Mouse (Mus musculus) layer of hippocampus, adult 2 months (tissue): Measurements from ENCODE around the gene Zfp719. TPM values are rescaled to one million over a fixed set of nuclear protein-coding genes. Genes with fewer than 3 reads are reported as not detected.
A peak's percentile ranks its signal among the peaks of the same experiment; 100 is the strongest.

Experiments used
- DNase-seq, 2 experiments: peaks; one replicate each; pipeline ENCODE4 v3.0.0; 2022; ENCODE audit warnings: low spot score in 2 of 2
- H3K27ac ChIP-seq: fragments of 200-600 bp; 2 replicates; pipeline ENCODE4 v1.8.1; 2022
- H3K4me3 ChIP-seq: fragments of 200-600 bp; 2 replicates; pipeline ENCODE4 v1.8.1; 2022; ENCODE audit warnings: mild to moderate bottlenecking
- CTCF ChIP-seq: fragments of 200-600 bp; conservative IDR thresholded peaks from 2 replicates; pipeline ENCODE4 v1.8.1; 2022; ENCODE audit warnings: antibody characterized with exemption, mild to moderate bottlenecking, moderate library complexity
- total RNA-seq, 2 experiments: library from RNA; stranded (reverse); gene quantifications; 2 replicates each; pipeline ENCODE4 v1.2.3; 2021

Gene Zfp719
- total RNA-seq, 2 experiments from 2014 or later = 19.5 to 19.8 TPM

- H3K4me3 ChIP-seq = peak overlapping the region; percentile 7; the same call in 1 of the 2 replicates
- no peak for TF ChIP-seq CTCF
Measured at GRCm38 (mm10) chr7:43623819-43624218, 44.4 kb downstream of the Zfp719 start.

GRCm38 (mm10) chr7:43625065-43625464 lies 45.7 kb downstream of the Zfp719 start:
- DNase-seq = no peak
- no peak for TF ChIP-seq CTCF

More at GRCm38 (mm10) chr7:43623819-43624218, 44.4 kb downstream of the Zfp719 start:
- H3K27ac ChIP-seq = no peak overlapping the region
- DNase-seq = no peak

GRCm38 (mm10) chr7:43625794-43626422 lies 46.5 kb downstream of the Zfp719 start:
- Histone ChIP-seq H3K4me3 (no peak overlapping the region), H3K27ac (no peak overlapping the region)
- TF ChIP-seq CTCF = no peak
- DNase-seq = no peak

More at GRCm38 (mm10) chr7:43625065-43625464, 45.7 kb downstream of the Zfp719 start:
- Histone ChIP-seq H3K27ac (no peak overlapping the region), H3K4me3 (no peak overlapping the region)

GRCm38 (mm10) chr7:43633940-43634339 lies 54.5 kb downstream of the Zfp719 start:
- Histone ChIP-seq H3K27ac (no peak overlapping the region), H3K4me3 (no peak overlapping the region)
- no peak for DNase-seq
- TF ChIP-seq CTCF = no peak

GRCm38 (mm10) chr7:43634500-43634899 lies 55.1 kb downstream of the Zfp719 start, which contains the start of gene Ceacam18:
Gene Ceacam18, plus strand, starts transcription at chr7:43634707.
- no peak within 1 kb of the TSS for H3K27ac ChIP-seq
- no peak within 1 kb of the TSS for H3K4me3 ChIP-seq
- DNase-seq = no peak
- TF ChIP-seq CTCF = no peak

GRCm38 (mm10) chr7:43636194-43636593 lies 56.8 kb downstream of the Zfp719 start:
- no peak overlapping the region for H3K27ac ChIP-seq

GRCm38 (mm10) chr7:43637118-43637517 lies 57.7 kb downstream of the Zfp719 start:
- DNase-seq = no peak
- H3K27ac ChIP-seq = no peak overlapping the region
- H3K4me3 ChIP-seq = no peak overlapping the region
- no peak for TF ChIP-seq CTCF

More at GRCm38 (mm10) chr7:43636194-43636593, 56.8 kb downstream of the Zfp719 start:
- DNase-seq = no peak
- no peak for TF ChIP-seq CTCF
- H3K4me3 ChIP-seq = no peak overlapping the region

GRCm38 (mm10) chr7:43642587-43642986 lies 63.2 kb downstream of the Zfp719 start:
- DNase-seq = no peak
- Histone ChIP-seq H3K27ac (no peak overlapping the region), H3K4me3 (no peak overlapping the region)
- no peak for TF ChIP-seq CTCF

Other genes starting within 250 kb of the Zfp719 start
- under 1 TPM; 0.49 to 0.72 TPM for gene Siglecf, start 228.3 kb upstream of the Zfp719 start, total RNA-seq
- not detected for gene Siglecg, start 171.4 kb upstream of the Zfp719 start, total RNA-seq
- gene Lim2, start 151.9 kb upstream of the Zfp719 start, total RNA-seq = not detected
- not detected for gene Nkg7, start 142.5 kb upstream of the Zfp719 start, total RNA-seq
- not detected for gene Cldnd2, start 138.8 kb upstream of the Zfp719 start, total RNA-seq
- 10 to 100 TPM; 72.9 to 76.6 TPM for gene Etfb, start 135.5 kb upstream of the Zfp719 start, total RNA-seq
- under 1 TPM in 1 of 2 experiments, not detected in 1; 0.90 TPM for gene Gm45233, start 135.5 kb upstream of the Zfp719 start, total RNA-seq
- gene Vsig10l, start 116.5 kb upstream of the Zfp719 start, total RNA-seq = 1 to 10 TPM; 1.5 to 2.2 TPM
- gene Iglon5, start 89.5 kb upstream of the Zfp719 start, total RNA-seq = 10 to 100 TPM; 24.8 TPM
- not detected for gene 4931406B18Rik, start 73.7 kb upstream of the Zfp719 start, total RNA-seq
- 1 to 10 TPM; 3.5 to 5.7 TPM for gene Cd33, start 35.2 kb upstream of the Zfp719 start, total RNA-seq
- 1 to 10 TPM; 4.4 to 4.9 TPM for gene Zfp658, start 17.4 kb upstream of the Zfp719 start, total RNA-seq
- gene Zfp819, start 27.6 kb downstream of the Zfp719 start, total RNA-seq = under 1 TPM in 1 of 2 experiments, not detected in 1; 0.27 TPM
- gene Ceacam18, start 55.1 kb downstream of the Zfp719 start, total RNA-seq = not detected
- 1 to 10 TPM in 1 of 2 experiments, under 1 TPM in 1; 0.97 to 1.3 TPM for gene Siglece, start 80.6 kb downstream of the Zfp719 start, total RNA-seq
- 10 to 100 TPM; 10.9 to 11.1 TPM for gene Ctu1, start 92.4 kb downstream of the Zfp719 start, total RNA-seq
- gene Klk14, start 110.8 kb downstream of the Zfp719 start, total RNA-seq = not detected
- gene Klk13, start 133.0 kb downstream of the Zfp719 start, total RNA-seq = not detected
- gene Klk12, start 189.3 kb downstream of the Zfp719 start, total RNA-seq = not detected
- not detected for gene Klk11, start 195.0 kb downstream of the Zfp719 start, total RNA-seq
- gene Klk10, start 201.4 kb downstream of the Zfp719 start, total RNA-seq = 1 to 10 TPM; 1.5 to 1.7 TPM
- not detected for gene Klk9, start 212.3 kb downstream of the Zfp719 start, total RNA-seq
- 10 to 100 TPM; 25.2 to 27.6 TPM for gene Klk8, start 218.0 kb downstream of the Zfp719 start, total RNA-seq
- under 1 TPM; 0.25 to 0.26 TPM for gene Klk7, start 231.7 kb downstream of the Zfp719 start, total RNA-seq
- under 1 TPM in 1 of 2 experiments, not detected in 1; 0.87 TPM for gene Klk6, start 244.9 kb downstream of the Zfp719 start, total RNA-seq